Mouse (Mus musculus) left cerebral cortex, postnatal 25 days (tissue): Measurements from ENCODE around the gene Gamt. TPM values are rescaled to one million over a fixed set of nuclear protein-coding genes. Genes with fewer than 3 reads are reported as not detected.

Experiments
- DNase-seq, 2 experiments: peaks; one replicate each; pipeline ENCODE4 v3.0.0; 2022; ENCODE audit warnings: low spot score in 2 of 2, mixed read lengths in 1 of 2
- intact Hi-C: fragments of 180-260 bp; cut with DNase I; formaldehyde crosslinking; loops from one replicate; pipeline ENCODE4 v1.15.1; 2025
- total RNA-seq, 2 experiments: library from RNA; stranded (reverse); gene quantifications; 2 replicates each; pipeline ENCODE4 v1.2.3; 2021

Gene Gamt
- total RNA-seq, 2 experiments from 2014 or later = 27.6 to 30.7 TPM

DNA sequence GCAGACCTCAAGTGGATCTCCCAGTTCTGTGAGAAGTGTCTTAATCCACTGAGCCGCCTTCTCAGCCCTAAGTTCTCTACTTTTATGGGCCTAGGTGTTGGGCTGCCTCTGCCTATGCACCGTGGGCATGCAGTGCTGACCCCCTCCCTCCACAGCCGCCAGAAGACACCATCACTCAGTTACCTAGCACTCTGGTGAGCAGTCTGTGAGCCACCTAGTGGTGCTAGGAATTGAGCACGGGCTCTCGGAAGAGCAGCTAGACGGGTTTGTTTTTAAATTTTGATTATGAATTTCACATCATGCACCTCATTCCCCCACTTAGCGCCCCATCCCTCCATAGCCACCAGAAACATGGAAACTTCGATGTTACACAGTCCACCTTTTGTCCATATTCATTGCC is 27.8 kb upstream of the Gamt start:
- intact Hi-C loops = loop anchor here (2.0 kb wide), 1 partner anchor 18 kb away; no protein-coding TSS in a partner anchor
- no peak for DNase-seq

DNA sequence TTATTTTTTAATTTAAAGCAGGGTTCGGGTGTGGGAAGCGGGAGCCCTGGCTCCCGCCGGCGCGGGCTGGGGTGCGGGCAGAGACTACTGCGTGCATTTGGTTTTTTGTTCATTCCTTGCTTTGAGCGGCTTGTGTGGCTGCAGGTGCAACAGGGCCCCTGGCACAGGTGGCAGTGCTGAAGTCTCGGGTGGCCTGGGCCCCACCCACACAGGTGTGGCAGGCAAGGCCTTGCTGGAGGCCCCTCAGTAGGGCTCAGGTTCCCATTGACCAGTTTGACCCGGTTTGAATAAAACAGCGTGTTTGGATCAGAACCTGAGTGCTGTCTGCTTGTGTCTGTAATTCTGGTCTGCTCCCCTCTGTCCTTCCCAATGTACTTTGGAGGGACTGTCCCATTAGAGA is 27.3 kb upstream of the Gamt start:
- intact Hi-C loops = loop anchor here (2.0 kb wide), 1 partner anchor 17 kb away; no protein-coding TSS in a partner anchor
- DNase-seq = no peak

DNA sequence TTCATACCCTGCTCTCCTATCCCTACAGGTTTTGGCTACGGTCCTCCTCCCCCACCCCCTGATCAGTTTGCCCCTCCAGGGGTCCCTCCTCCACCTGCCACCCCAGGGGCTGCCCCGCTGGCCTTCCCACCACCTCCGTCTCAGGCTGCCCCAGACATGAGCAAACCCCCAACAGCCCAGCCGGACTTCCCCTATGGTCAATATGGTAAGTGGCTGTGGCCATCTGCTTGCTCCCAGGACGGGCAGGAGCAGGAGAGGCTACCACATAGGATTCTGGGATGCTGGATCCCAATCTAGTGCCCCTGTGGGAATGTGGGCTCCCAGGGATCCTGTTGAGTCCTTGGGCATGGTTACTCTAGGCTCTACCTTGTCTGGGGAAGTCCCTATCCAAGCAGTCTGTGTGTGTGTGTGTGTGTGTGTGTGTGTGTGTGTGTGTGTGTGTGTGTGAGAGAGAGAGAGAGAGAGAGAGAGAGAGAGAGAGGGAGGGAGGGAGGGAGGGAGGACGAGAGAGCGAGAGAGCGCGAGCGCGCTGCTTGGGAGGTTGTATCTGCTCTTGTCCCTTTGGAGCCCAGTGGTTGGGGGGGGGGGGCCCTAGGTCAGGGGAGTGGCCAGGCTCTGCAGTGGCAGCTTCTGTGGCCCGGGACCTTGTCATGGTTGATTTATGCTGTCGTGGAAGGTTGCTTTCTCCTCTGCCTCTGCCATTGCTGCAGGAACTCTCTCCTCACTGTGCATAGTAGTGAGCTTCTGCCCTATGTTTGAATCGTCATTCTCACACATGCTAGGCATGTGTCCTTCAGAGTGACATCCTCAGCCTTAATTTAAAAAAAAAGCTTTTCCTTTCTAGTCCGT is 24.6 kb upstream of the Gamt start:
- intact Hi-C loops = no loop called here

DNA sequence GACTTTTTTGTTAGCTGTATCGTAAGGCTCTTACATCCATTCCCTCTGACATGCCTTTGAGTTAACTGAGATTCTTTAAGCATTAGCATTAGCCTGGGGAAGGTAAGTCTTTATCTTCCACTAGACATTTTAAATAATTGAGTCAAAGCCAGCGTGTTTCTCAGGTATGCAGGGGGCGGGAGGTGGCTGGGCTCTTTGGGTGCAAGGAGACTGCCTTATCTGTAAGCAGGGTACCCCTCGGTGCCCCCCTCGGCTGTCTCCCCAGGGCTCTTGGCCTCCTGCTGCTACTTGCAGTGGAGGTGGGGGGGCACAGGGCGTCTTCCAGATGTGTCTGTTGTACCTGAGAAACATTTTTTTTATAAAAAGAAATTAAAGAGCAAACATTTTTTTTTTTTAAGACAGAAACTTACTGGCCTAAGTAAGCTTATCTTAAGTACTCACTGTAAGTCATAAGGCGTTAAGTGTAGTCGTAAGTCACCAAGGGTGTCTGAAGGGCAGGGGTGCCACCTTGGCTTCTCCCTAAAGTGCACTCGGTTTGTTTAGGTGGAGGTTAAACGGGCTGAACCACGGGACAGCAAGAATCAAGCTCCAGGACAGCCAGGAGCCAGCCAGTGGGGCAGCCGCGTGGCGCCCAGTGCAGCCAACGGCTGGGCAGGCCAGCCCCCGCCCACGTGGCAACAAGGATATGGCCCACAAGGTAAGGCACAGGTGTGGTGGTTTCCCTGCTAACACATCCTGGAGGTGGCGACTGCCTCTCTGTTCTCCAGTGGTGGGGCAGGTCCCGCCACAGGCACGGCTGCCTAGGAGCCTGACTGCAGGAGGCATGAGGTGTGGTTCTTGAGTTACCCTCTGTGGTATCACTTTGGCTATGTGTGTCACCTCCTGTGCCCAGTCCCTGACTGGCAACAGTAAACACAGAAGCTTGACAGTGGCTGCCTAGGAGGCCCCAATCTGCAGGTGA is 21.9 kb upstream of the Gamt start:
- intact Hi-C loops = no loop called here
- no peak for DNase-seq

More for the DNA sequence above, 24.6 kb upstream of the Gamt start:
- DNase-seq = no peak

DNA sequence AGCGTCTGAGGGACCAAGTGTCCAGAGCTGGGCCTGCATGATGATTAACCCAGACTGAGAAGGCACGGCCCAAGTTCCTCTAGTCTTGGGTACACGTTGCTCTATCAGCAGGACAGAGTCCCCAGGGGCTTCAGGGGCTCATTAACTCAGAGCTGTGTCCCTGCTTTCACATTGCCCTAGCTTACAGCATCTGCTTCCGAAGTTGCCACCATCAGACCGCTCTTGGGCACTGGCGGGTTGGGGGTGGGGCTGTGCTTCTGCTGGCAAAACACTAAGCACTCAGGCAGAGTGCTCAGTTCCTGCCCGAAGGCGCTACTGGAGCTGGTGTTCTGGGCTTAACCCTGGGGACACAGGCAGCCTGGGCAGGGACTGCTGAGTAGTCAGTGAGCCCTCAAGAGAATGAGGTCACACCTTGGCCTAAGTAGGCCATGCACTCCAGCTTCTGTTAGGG is 21.1 kb upstream of the Gamt start:
- intact Hi-C loops = no loop called here
- no peak for DNase-seq

DNA sequence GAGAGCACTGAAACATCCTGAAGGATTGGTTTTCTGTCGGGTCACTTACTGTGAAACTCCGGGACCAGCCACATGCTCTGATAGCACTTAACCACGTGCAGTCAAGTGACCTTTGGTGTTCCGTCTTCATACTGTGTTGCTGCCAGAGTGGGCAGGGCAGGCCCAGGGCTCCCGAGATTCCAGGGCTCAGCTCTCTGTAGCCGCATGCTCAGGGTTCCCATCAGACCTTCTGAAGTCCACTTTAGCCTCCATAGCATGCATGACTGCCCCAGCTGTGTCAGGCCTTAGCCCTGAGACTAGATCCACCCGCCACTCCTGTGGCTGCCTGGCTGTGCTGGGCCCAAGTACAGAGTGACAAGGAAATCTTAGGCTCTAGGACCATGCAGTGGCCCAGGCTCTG is 20.5 kb upstream of the Gamt start:
- no peak for DNase-seq
- intact Hi-C loops = no loop called here

DNA sequence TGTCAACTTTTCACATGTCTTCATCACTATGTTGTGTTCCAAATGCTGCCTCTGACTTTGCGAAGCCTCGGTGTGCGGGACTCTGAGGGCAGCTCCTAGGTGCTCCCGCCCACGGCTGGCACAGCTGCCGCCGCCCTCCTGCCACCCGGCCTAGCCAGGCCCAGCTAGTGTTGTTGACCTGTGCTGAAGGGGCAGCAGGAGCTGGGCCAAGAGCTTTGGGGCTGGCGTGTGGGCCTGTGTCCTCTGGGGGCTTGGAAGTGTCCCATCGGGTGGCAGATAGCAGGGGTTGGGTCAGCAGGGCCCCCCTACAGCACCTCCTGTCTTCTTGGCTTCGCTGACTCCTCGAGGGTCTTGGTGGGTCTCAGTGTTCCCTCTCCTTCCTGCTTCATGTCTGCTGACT is 18.5 kb upstream of the Gamt start:
- no peak for DNase-seq
- intact Hi-C loops = no loop called here

DNA sequence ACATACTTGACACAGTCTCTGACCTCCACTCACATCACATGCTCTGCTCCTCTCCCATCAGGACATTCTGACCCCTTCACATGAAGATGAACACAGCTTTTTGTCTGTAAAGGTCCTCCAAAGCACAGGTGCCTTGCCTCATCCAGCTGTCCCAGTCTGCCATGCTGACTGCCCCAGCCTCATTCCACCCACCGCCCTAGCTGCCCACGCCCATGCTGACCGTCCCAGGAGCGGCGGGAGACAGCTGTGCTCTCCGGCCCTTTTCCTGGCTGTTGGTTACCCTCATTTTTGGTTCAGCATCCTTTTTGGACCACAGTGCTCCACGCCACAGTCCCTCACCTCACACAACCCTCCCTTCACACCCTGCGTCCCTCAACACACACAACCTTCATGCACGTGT is 17.6 kb upstream of the Gamt start:
- no peak for DNase-seq
- intact Hi-C loops = no loop called here

DNA sequence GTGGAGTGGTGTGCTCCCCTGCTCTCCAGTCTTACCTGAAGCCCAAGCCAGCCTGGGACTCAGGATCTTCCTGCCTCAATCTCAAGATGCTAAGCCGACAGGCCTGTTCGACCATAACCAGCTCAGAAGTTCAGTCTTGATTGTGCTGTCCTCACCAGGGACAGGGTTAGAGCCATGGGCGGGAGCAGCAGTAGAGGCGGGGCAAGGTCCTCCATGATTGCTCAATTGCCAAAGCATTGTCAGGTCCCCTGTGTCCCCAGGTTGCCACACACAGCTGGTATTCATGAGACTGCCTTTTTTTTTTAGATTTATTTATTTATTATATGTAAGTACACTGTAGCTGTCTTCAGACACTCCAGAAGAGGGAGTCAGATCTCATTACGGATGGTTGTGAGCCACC is 15.4 kb upstream of the Gamt start:
- intact Hi-C loops = no loop called here
- no peak for DNase-seq

DNA sequence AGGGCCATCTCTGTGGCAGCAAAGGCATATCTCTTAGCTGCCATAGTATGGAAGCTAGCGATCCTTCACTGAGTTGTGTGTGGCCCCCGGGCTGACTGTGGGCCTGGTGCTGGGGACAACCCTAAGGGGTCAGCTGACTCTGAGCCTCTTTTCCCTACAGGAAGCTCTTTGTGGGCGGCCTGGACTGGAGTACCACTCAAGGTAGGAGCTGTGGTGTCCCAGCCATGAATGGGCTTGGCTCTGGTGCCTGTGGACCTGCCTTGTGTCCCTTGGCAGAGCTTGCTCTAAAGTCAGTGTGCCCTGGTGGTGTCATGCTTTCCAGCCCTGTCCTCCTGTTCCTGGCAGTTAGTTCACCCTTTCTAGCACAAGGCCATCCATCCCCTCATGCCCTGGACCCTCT is 13.0 kb upstream of the Gamt start:
- intact Hi-C loops = no loop called here

DNA sequence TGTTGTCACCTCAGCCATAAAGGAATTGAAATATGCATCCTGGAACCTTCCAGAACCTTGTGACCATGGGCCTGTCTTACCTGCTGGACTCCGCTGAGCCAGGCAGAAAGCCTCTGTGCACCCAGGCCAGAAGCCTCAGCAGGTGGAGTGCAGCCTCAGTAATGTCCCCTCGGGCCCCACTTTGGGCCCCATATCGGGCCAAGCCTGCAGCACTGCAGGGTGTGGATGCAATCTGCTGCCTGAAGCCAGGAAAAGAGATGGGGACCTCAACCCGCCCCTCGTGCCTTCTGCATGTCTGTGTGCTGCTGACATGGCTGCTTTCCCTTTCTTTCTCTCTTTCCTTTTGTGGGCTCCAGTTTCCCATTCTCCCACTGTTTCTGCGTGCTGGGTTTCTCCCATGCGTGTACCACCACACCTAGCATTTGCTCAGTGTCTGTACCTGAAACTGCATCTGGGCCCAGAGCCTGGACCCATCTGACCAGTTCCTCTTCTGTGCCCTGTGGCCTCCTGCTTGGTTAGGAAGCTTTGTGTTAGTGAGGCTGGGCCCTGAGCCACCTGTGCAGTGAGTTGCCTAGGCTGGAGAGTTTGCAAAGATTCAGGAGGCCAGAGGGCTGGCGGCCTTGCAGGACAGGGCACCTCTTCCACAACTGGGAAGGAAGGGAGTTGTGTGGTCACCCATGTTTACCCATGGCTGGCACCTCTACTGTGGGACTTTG is 11.2 kb upstream of the Gamt start:
- DNase-seq = no peak
- intact Hi-C loops = loop anchor here (2.0 kb wide), 1 partner anchor 17 kb away; no protein-coding TSS in a partner anchor

More for the DNA sequence above, 13.0 kb upstream of the Gamt start:
- no peak for DNase-seq

DNA sequence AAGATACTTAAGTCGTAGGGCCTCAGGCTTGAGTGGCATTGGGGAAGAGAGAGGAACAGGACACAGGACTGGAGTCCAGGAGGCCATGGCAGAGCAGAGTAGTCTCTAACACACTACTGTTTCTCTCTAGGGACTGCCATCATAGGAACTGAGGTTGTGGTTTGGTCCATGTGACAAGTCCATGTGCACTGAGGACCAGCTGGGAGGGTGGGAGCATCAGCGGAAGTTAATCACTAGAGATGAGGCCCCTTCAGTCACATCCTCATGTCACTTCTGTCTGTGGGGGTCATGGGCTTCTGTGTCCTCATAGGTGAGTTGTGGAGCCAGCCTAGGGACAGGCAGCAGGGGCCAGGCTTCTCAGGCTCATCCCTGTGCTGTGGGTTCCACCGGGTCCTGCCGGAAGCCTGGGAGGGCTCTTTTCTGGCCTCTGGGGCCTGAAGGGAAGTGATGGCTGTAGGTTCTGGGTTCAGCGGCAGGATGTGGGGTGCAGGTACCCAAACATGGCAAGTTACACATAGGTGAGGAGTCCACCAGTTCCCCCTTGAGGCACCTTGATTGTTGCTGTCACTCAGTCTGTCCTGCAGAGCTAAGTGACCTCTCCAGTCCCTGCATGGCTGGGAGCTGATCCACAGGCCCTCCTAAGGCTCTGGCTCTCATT is 10.5 kb upstream of the Gamt start:
- DNase-seq = no peak
- intact Hi-C loops = loop anchor here (2.0 kb wide), 1 partner anchor 17 kb away; no protein-coding TSS in a partner anchor

DNA sequence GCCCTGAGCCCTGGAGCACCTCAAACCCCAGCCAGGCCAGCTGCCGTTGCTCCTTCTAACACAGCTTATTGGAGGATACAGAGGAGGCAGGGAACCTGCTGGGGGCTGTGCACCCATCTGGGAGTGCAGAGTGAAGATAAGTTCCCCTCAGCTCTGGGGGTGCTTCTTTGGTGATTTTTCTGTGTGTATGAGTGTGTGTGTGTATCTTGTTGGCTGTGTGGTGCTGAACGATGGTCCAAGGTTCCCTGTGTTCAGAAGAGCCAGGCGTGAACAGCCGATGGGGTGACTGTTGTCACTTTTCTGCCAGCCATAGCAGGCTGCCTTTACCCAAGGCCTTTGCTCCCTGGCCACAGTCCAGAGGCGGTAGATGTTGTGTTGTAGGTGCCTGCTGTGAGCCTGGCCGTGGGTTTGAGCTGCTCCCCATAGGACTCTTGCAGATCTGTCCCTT is 9.9 kb upstream of the Gamt start:
- intact Hi-C loops = loop anchor here (2.0 kb wide), 1 partner anchor 18 kb away; no protein-coding TSS in a partner anchor
- no peak for DNase-seq

DNA sequence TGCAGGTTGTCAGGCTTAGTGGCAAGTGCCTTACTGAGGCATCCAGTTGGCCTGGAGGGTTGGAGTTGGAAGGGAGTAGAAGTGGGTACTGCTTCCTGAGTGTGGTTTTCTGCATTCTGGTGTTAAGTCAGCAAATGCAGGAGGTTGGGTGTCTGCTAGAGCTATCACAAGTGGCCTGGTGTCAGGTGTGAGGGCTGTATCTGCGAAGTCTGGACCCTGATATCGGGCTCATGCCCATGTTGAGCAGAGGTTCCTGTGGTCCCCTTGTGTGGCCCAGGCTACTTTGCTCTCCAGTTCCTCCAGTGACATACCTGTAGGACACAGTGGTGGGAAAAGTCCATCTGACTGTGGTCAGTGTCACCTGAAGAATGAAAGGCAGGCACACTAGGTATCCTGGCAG is 9.3 kb upstream of the Gamt start:
- intact Hi-C loops = loop anchor here (2.0 kb wide), 1 partner anchor 19 kb away; no protein-coding TSS in a partner anchor
- no peak for DNase-seq

DNA sequence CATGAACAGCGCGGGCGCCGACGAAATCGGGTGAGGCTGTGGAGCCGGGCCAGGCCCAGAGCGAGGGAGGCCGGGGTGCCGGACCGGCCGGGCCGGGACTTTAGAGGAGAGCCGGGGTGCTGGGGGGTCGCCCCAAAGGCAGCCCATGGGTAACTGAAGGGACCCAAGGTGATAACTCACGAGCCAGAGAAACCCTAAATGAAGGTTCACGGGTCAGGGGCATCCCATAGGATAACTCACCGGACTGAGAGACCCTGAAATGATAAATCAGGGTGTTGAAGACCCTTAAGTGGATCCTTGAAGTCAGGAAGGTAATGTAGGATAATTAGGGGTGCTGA is 4.3 kb upstream of the Gamt start:
- DNase-seq = no peak
- intact Hi-C loops = no loop called here

DNA sequence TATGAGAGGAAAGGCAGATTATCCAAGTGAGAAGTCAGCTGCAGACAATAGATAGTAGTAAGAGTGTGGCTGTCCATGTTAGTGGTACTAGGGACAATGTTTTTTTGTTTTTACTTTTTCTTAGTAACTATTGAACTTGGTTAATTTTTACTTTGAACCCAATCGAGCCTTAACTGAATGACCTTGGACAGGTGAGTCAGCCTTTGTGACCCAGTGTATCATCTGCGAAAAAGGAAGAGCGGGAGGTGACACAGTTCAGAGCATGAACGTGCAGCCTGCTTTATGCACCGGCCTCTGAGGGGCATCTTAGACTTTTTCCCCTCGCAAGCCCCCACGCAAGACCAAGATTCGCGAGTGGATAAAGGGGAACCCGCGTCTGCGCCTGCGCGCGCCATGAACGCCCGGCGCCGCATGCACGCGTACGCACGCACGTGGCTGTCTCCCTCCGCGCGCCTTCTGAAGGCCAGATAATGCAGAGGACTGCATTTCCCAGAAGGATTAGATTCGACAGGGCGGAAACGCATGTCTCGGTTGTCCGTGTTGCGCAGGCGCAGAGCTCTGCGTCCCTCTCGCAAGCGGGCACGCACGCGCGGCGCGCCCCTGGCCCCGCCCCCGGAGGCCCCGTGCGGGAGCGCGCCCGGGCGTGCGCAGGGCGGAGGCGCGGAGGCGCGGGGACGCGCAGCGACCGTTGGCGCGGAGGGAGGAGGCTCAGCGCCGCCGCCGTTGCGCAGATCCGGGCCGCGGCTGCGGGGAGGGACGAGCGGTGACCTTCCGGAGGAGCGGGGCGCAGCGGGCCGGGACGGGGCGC is 3.7 kb upstream of the Gamt start:
- peak; percentile 100 for DNase-seq
- intact Hi-C loops = no loop called here

DNA sequence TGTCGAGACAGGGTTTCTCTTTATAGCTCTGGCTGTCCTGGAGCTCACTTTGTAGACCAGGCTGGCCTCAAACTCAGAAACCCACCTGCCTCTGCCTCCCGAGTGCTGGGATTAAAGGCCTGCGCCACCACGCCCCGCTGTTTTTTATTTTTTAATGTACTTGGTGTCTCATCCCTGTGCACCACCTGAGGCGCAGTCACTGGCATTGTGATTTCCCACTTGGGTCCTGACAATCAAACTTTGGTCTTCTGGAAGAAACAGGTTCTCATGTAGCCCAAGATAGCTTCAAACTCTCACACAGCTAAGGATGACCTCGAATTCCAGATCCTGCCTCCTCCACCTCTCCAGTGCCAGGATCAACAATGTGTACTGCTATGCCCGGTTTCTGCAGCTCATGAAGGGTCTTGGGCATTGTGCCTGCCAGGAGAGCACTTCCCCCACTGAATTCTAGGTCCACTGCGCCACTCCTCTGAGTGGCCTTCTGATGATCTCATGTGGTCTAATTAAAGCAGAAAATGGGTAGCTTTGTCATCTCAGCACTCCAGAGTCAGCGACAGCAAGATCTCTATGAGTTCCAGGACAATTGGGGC is 2.1 kb upstream of the Gamt start:
- intact Hi-C loops = no loop called here
- no peak for DNase-seq

DNA sequence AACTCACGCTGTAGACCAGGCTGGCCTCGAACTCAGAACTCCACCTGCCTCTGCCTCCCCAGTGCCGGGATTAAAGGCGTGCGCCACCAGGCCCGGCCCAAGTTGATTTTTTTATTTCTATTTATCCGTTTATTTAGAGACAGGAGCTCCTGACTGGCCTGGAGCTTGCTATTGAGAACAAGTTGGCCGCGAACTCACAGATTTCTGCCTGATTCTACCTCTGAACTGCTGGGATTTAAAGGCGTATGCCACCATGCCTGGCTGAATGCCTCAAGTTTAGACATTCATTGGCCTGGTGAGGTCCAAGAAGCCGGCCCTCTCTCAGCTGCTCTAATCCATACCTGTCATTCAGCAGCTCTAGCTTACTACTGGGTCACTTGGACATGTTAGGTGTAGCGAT is 1.4 kb upstream of the Gamt start:
- intact Hi-C loops = no loop called here
- DNase-seq = no peak
